Mouse (Mus musculus): Measurements from ENCODE around the gene Erf.

GRCm38 (mm10) chr7:25279861-25280791, 29.6 kb upstream of the Erf start:
- TF ChIP-seq CTCF (IDR thresholded peaks at IDR 0.05) (peak; percentile 5; the same call in 1 of the 2 replicates), EP300 (IDR thresholded peaks at IDR 0.05) (peak; percentile 96)
